ENCODE assay signal across 9 mouse cellular contexts in genomic region chr10:84686705-84687104, GRCm38 (mm10).
A peak's percentile ranks its signal among the peaks of the same experiment; 100 is the strongest.
DNase-seq lines count a peak whose midpoint lies in the region; ATAC-seq lines count a peak whose summit lies in the region.
"Had no signal": no experiment of that assay in that cellular context is flagged by ENCODE, and none has a peak within 500 bp of the region (broad histone marks: within the 10 kb centered on the region; RNA-seq: fewer than 3 reads in every experiment).

No protein-coding gene starts in this region.

- intact Hi-C loops in heart, postnatal 25 days (cut with DNase I) = no loop called here
- intact Hi-C loops in heart, postnatal 10 days (cut with DNase I) = loop anchor here (2.0 kb wide), 1 partner anchor 28 kb away; no protein-coding TSS in a partner anchor
- intact Hi-C loops in left cerebral cortex, postnatal 4 days (cut with DNase I) = no loop called here

- DNase-seq in heart, adult 11 months = peak; percentile 95
- DNase-seq in heart, postnatal 25 days (ENCODE audit: low spot score) = no peak
- DNase-seq in embryonic facial prominence, embryonic 14.5 days (ENCODE audit: low spot score) = no peak
- DNase-seq in heart, postnatal 10 days = peak; percentile 48 to 67
- peak; percentile 31 for DNase-seq in midbrain, embryonic 14.5 days
- no peak for DNase-seq in thymus, postnatal 36 days
- DNase-seq in left cerebral cortex, postnatal 4 days = no peak

- WGBS in embryonic facial prominence, embryonic 14.5 days = 84% methylated on average over 4 of the region's 4 CpGs
- 21% methylated on average over 4 of the region's 4 CpGs for WGBS in midbrain, embryonic 14.5 days

- H3K4me1 ChIP-seq in embryonic facial prominence, embryonic 14.5 days (ENCODE audit: control insufficient read depth, insufficient read depth, low read length) = no peaks in the 10 kb centered on the region
- H3K4me1 ChIP-seq in midbrain, embryonic 14.5 days (ENCODE audit: control insufficient read depth, insufficient read depth, low read length) = peaks cover 28% of the 10 kb centered on the region
- H3K4me1 ChIP-seq: embryonic facial prominence, embryonic 15.5 days had no signal

- no peak overlapping the region for H3K4me3 ChIP-seq in embryonic facial prominence, embryonic 14.5 days (ENCODE audit: low read depth, low read length)
- H3K4me3 ChIP-seq in midbrain, embryonic 14.5 days (replicated peaks; ENCODE audit: low read depth, low read length) = no peak overlapping the region
- H3K4me3 ChIP-seq: embryonic facial prominence, embryonic 15.5 days had no signal

- peaks cover 9% of the 10 kb centered on the region; the same call in 1 of the 2 replicates for H3K36me3 ChIP-seq in embryonic facial prominence, embryonic 14.5 days (ENCODE audit: control insufficient read depth, insufficient read depth, low read length)
- H3K36me3 ChIP-seq in midbrain, embryonic 14.5 days (ENCODE audit: control insufficient read depth, insufficient read depth, low read length) = no peaks in the 10 kb centered on the region

- no peak for ATAC-seq in embryonic facial prominence, embryonic 14.5 days (ENCODE audit: low read depth)
- ATAC-seq in midbrain, embryonic 14.5 days (ENCODE audit: low FRiP score, low TSS enrichment) = no peak
- ATAC-seq in megakaryocyte-erythroid progenitor cell, adult 5-6 weeks (replicated peaks; ENCODE audit: low FRiP score, low TSS enrichment, poor library complexity, severe bottlenecking) = no peak

- H3K27ac ChIP-seq in embryonic facial prominence, embryonic 14.5 days (replicated peaks; ENCODE audit: low read depth, low read length) = 0 out of 2 replicates have a peak overlapping the region, but pooled peaks have one; percentile 30
- peak overlapping the region; percentile 32 for H3K27ac ChIP-seq in midbrain, embryonic 14.5 days (replicated peaks; ENCODE audit: low read depth, low read length)
- H3K27ac ChIP-seq: embryonic facial prominence, embryonic 15.5 days had no signal

- H3K4me2 ChIP-seq in embryonic facial prominence, embryonic 14.5 days (ENCODE audit: low read depth, low read length) = no peak overlapping the region
- H3K4me2 ChIP-seq in midbrain, embryonic 14.5 days (ENCODE audit: low read length) = no peak overlapping the region
- H3K4me2 ChIP-seq: embryonic facial prominence, embryonic 15.5 days had no signal

- H3K27me3 ChIP-seq in embryonic facial prominence, embryonic 14.5 days (replicated peaks; ENCODE audit: control insufficient read depth, insufficient read depth, low read length) = no peaks in the 10 kb centered on the region
- peaks cover 8% of the 10 kb centered on the region; the same call in 1 of the 2 replicates for H3K27me3 ChIP-seq in midbrain, embryonic 14.5 days (ENCODE audit: control insufficient read depth, insufficient read depth, low read length)
- H3K27me3 ChIP-seq: embryonic facial prominence, embryonic 15.5 days had no signal

- no peak overlapping the region for H3K9ac ChIP-seq in embryonic facial prominence, embryonic 14.5 days (ENCODE audit: low read depth, low read length)
- H3K9ac ChIP-seq in midbrain, embryonic 14.5 days (replicated peaks; ENCODE audit: low read length) = no peak overlapping the region
- H3K9ac ChIP-seq: embryonic facial prominence, embryonic 15.5 days had no signal

- no peaks in the 10 kb centered on the region for H3K9me3 ChIP-seq in embryonic facial prominence, embryonic 14.5 days (ENCODE audit: control insufficient read depth, low read length)
- no peaks in the 10 kb centered on the region for H3K9me3 ChIP-seq in midbrain, embryonic 14.5 days (ENCODE audit: control insufficient read depth, low read length)
- H3K9me3 ChIP-seq: embryonic facial prominence, embryonic 15.5 days had no signal

Comparison
In these comparisons a context has a peak if more than half of its experiments do, and no peak if none do; other contexts are left out.
1. DNase-seq: peak in heart, adult 11 months (single experiment), heart, postnatal 10 days (2 of 2) and midbrain, embryonic 14.5 days (single experiment); none in heart, postnatal 25 days (single experiment), embryonic facial prominence, embryonic 14.5 days (single experiment), thymus, postnatal 36 days (0 of 2) and left cerebral cortex, postnatal 4 days (single experiment).